Mouse (Mus musculus): Measurements from ENCODE around the gene 4931422A03Rik.

- TF ChIP-seq POLR2A (IDR thresholded peaks at IDR 0.05; ENCODE audit: control insufficient read depth, extremely low read depth, insufficient read depth, low read length, poor library complexity) (no peak), CTCF (IDR thresholded peaks at IDR 0.05; ENCODE audit: borderline replicate concordance, control insufficient read depth, extremely low read depth, insufficient read depth, low read length, poor library complexity) (no peak)
Measured at GRCm38 (mm10) chr2:103965391-103965790, 62.8 kb downstream of the 4931422A03Rik start.
